Mouse (Mus musculus): ENCODE measurements around the gene Rdh12. TPM values are rescaled to one million over a fixed set of nuclear protein-coding genes. Genes with fewer than 3 reads are reported as not detected.

The Rdh12 gene
- polyA plus RNA-seq (2014; fragmentation: Nextera tagmentation; extraction: Ambion mirVana), result 0.88 and 1.5 TPM in 2 replicates

DNA sequence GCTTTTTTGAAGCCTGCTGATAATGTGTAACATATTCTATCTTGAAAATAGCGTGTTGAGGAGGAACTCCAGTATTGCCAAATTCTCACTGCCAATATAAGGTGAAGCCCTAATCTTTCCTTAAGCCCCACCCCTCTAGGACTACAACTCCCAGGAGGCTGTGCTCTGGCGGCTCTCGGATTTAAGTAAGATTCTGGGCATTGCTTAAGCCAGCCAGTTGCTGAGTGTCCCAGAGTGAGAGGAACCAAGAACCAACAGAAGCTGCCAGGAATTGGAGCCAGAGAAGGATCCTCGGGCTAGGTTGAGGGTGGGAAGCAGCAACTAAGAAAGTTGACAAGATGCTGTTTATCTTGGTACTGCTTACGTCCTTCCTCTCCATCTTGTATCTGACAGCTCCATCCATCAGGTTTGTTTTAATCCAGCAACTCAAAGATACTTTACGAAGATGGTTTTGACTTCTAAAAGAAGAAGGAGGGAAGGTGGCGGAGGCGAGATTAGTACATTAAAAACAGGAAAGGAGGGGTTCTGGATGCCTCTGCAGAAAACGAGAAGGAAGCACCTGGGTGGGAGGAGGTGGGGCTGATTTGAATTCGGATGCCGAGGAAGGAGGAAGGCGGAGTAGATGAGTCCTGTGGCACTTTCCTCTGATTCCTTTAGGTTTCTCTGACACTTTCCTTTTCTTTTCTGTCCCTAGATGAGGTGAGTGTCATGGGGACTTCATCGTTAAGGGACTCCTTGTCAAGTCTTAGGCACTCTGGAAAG lies at the start of gene Rdh12:
Rdh12 (plus strand) TSS at position 212 of the 762 bp plus-strand sequence.
- peak; percentile 51 for DNase-seq (ENCODE audit: low spot score)
- no peaks in the 10 kb centered on the region for H3K4me1 ChIP-seq (replicated peaks; ENCODE audit: control insufficient read depth, insufficient read depth, low read length)
- peak within 1 kb of the TSS; percentile 17; the same call in 1 of the 2 replicates for H3K9ac ChIP-seq (ENCODE audit: low read depth, low read length)
- no peaks in the 10 kb centered on the region for H3K9me3 ChIP-seq (ENCODE audit: control insufficient read depth, low read length)
- no peaks in the 10 kb centered on the region for H3K27me3 ChIP-seq (ENCODE audit: control insufficient read depth, insufficient read depth, low read length)
- 4% methylated on average over 13 of the region's 13 CpGs for WGBS
- no peak within 1 kb of the TSS for H3K27ac ChIP-seq (ENCODE audit: low read depth, low read length)
- peak within 1 kb of the TSS; percentile 50 for H3K4me2 ChIP-seq (replicated peaks; ENCODE audit: low read depth, low read length)
- no peaks in the 10 kb centered on the region for H3K36me3 ChIP-seq (ENCODE audit: control insufficient read depth, insufficient read depth, low read length)
- no peak for ATAC-seq (ENCODE audit: low FRiP score)
- peak within 1 kb of the TSS; percentile 29 for H3K4me3 ChIP-seq (ENCODE audit: low read depth, low read length)

DNA sequence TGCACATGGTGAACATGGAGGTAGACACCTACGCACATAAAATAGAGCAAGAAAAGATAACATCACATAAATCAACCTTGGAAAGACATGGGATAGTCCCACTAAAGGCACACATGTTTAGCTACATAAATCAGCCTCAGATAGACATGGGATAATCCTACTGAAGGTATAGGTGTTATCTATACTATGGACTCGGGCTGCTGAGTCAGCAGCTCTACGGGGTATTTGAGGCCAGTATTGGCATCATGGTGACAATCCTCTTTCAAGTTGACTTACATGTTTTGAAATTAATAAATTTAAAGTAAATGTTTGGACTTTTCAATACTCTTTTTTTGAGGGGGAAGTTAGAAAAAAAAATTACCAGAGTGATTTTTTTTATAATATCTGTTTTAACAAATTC lies 45.8 kb upstream of the Rdh12 start:
- 0 out of 2 replicates have a peak, but pooled peaks cover 6% of the 10 kb centered on the region for H3K36me3 ChIP-seq (ENCODE audit: control insufficient read depth, insufficient read depth, low read length)
- H3K9ac ChIP-seq (ENCODE audit: low read depth, low read length), result no peak overlapping the region
- H3K27me3 ChIP-seq (ENCODE audit: control insufficient read depth, insufficient read depth, low read length), result no peaks in the 10 kb centered on the region
- no peak overlapping the region for H3K4me2 ChIP-seq (replicated peaks; ENCODE audit: low read depth, low read length)
- no peak overlapping the region for H3K27ac ChIP-seq (ENCODE audit: low read depth, low read length)
- no peak overlapping the region for H3K4me3 ChIP-seq (ENCODE audit: low read depth, low read length)
- H3K9me3 ChIP-seq (ENCODE audit: control insufficient read depth, low read length), result no peaks in the 10 kb centered on the region
- 95% methylated on average over 3 of the region's 3 CpGs for WGBS
- DNase-seq (ENCODE audit: low spot score), result no peak
- H3K4me1 ChIP-seq (replicated peaks; ENCODE audit: control insufficient read depth, insufficient read depth, low read length), result no peaks in the 10 kb centered on the region
- no peak for ATAC-seq (ENCODE audit: low FRiP score)

DNA sequence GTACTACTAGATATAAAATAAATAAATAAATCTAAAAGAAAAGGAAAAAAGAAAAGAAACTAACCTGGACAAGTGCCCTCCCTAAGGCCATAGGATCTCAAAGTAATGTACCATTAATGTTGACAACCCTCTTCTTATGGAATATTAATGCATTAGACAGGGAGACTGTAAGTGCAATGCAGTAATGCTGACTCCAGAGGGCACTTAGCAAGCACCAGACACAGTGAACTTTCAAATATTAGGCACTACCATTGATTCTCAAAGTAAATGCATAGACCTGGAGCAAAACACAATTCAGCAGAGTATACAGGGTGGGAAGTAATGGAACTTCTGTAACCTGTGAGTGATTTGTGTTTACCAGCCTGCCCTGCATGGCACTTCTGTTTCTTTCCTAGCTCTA lies 39.5 kb upstream of the Rdh12 start:
- no peak overlapping the region for H3K27ac ChIP-seq (ENCODE audit: low read depth, low read length)
- ATAC-seq (ENCODE audit: low FRiP score) (no peak), DNase-seq (ENCODE audit: low spot score) (no peak)
- no peak overlapping the region for H3K4me3 ChIP-seq (ENCODE audit: low read depth, low read length)
- H3K36me3 ChIP-seq (ENCODE audit: control insufficient read depth, insufficient read depth, low read length), result no peaks in the 10 kb centered on the region
- 0 out of 2 replicates have a peak, but pooled peaks cover 2% of the 10 kb centered on the region for H3K4me1 ChIP-seq (replicated peaks; ENCODE audit: control insufficient read depth, insufficient read depth, low read length)
- H3K4me2 ChIP-seq (replicated peaks; ENCODE audit: low read depth, low read length), result no peak overlapping the region
- no peaks in the 10 kb centered on the region for H3K27me3 ChIP-seq (ENCODE audit: control insufficient read depth, insufficient read depth, low read length)
- no peaks in the 10 kb centered on the region for H3K9me3 ChIP-seq (ENCODE audit: control insufficient read depth, low read length)
- no peak overlapping the region for H3K9ac ChIP-seq (ENCODE audit: low read depth, low read length)

DNA sequence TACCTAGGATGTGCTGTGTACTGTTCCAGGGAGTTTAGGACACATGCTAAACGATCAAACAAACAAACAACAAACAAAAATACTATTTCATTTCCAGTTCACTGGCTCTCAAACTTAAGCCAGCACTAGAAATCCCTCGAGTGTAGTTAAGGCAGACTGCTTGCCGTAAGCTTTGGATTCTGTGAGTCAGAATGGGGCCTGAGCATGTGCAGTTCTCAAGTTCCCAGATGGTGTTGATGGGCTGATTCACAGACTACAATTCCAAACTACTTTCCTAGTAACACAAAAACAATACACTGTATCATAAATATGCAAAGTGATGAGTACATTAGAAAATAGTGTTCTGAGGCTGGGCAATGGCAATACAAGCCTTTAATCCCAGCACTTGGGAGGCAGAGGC lies 38.3 kb upstream of the Rdh12 start:
- no peak overlapping the region for H3K27ac ChIP-seq (ENCODE audit: low read depth, low read length)
- no peak for ATAC-seq (ENCODE audit: low FRiP score)
- H3K9me3 ChIP-seq (ENCODE audit: control insufficient read depth, low read length), result no peaks in the 10 kb centered on the region
- 85% methylated on average over 3 of the region's 3 CpGs for WGBS
- H3K4me2 ChIP-seq (replicated peaks; ENCODE audit: low read depth, low read length), result no peak overlapping the region
- H3K36me3 ChIP-seq (ENCODE audit: control insufficient read depth, insufficient read depth, low read length), result no peaks in the 10 kb centered on the region
- 0 out of 2 replicates have a peak, but pooled peaks cover 2% of the 10 kb centered on the region for H3K4me1 ChIP-seq (replicated peaks; ENCODE audit: control insufficient read depth, insufficient read depth, low read length)
- DNase-seq (ENCODE audit: low spot score), result no peak
- H3K9ac ChIP-seq (ENCODE audit: low read depth, low read length), result no peak overlapping the region
- no peak overlapping the region for H3K4me3 ChIP-seq (ENCODE audit: low read depth, low read length)
- no peaks in the 10 kb centered on the region for H3K27me3 ChIP-seq (ENCODE audit: control insufficient read depth, insufficient read depth, low read length)

DNA sequence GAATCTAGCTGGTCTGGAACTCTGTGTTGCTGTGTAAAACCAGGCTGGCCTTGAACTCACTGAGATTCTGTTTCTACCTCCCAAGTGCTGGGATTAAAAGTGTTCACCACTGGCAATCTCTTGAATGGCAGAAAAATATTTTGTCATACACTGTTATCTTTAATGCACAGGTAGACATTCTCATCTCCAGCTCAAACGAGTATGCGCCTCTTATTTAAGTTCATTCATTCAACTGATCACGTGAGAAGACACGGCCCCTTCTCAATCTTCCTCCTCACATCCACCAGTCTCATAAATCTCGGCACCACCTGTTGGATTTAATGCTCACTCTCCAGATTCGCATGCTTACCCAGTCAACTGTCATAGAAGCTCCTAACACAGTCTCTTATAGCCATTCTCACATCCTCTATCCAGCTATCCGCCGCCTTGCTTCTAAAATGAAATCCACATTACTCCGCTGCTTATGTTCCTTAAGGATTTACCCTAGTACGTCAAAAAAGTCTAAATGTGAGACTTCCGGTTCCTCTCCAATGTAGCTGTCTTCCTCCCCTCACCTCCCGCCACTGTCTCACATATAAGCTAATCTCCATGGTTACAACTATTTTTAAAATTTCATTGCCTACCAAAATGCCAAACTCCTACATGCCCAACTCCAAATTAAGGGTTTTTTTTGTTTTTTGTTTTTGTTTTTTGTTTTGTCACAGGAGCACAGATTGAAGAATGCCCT lies 37.3 kb upstream of the Rdh12 start:
- DNase-seq (ENCODE audit: low spot score) (peak; percentile 19), ATAC-seq (ENCODE audit: low FRiP score) (no peak)
- peak overlapping the region; percentile 57 for H3K4me2 ChIP-seq (replicated peaks; ENCODE audit: low read depth, low read length)
- no peaks in the 10 kb centered on the region for H3K9me3 ChIP-seq (ENCODE audit: control insufficient read depth, low read length)
- H3K4me1 ChIP-seq (replicated peaks; ENCODE audit: control insufficient read depth, insufficient read depth, low read length), result 0 out of 2 replicates have a peak, but pooled peaks cover 2% of the 10 kb centered on the region
- H3K36me3 ChIP-seq (ENCODE audit: control insufficient read depth, insufficient read depth, low read length), result no peaks in the 10 kb centered on the region
- H3K9ac ChIP-seq (ENCODE audit: low read depth, low read length), result peak overlapping the region; percentile 89
- 39% methylated on average over 12 of the region's 12 CpGs for WGBS
- peak overlapping the region; percentile 87; the same call in 1 of the 2 replicates for H3K27ac ChIP-seq (ENCODE audit: low read depth, low read length)
- no peaks in the 10 kb centered on the region for H3K27me3 ChIP-seq (ENCODE audit: control insufficient read depth, insufficient read depth, low read length)
- H3K4me3 ChIP-seq (ENCODE audit: low read depth, low read length), result peak overlapping the region; percentile 92

DNA sequence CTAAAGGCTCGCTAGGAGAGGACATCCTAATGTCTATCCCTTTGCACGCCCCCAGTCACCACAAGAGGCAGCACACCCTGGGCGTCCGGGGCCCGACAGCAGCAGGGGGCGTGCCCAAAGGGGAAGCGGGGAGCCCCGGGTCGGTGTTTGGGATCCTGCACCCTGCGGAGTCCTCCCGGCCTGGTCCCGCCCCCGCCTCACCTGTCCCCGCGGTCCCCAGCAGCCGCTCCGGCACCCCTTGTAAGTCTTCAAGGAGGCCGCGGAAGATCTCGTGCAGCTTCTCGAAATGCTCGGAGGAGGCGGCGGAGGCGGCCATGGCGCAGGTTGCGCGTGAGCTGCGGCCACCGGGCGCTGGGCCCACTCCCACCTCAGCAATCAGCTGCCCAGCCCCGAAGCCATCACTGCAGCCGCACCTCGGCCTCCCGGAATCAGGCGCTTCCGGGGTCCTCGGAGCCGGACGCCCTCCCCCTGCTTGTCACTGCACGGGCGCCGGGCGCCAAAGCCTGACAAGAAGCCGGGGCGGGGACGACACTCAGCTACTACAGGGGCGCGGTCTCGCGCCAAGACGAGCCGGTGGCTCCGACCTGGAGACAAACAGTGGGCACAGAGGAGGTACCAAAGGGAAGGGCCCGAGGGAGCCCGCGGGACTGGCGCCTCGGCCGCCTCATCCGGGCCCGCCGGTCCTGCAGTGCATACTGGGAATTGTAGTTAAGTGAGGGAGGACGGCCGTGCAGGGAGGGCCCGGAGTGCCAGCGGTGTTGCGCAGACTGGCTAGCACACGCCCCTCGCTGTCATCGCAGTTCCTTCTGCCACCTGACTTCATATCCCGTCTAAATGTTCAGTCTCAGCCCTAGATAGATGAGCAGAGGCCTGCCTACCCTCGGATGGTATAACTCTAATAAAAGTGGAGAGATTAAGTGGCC lies 36.4 kb upstream of the Rdh12 start, which contains the start of gene Vti1b:
Vti1b (minus strand) TSS at position 649 of the 923 bp plus-strand sequence.
- Histone ChIP-seq H3K36me3 (ENCODE audit: control insufficient read depth, insufficient read depth, low read length) (no peaks in the 10 kb centered on the region), H3K27me3 (ENCODE audit: control insufficient read depth, insufficient read depth, low read length) (no peaks in the 10 kb centered on the region), H3K4me3 (ENCODE audit: low read depth, low read length) (peak within 1 kb of the TSS; percentile 92), H3K4me2 (replicated peaks; ENCODE audit: low read depth, low read length) (peak within 1 kb of the TSS; percentile 57), H3K4me1 (replicated peaks; ENCODE audit: control insufficient read depth, insufficient read depth, low read length) (0 out of 2 replicates have a peak, but pooled peaks cover 2% of the 10 kb centered on the region), H3K27ac (ENCODE audit: low read depth, low read length) (peak within 1 kb of the TSS; percentile 87), H3K9me3 (ENCODE audit: control insufficient read depth, low read length) (no peaks in the 10 kb centered on the region), H3K9ac (ENCODE audit: low read depth, low read length) (peak within 1 kb of the TSS; percentile 89)
- DNase-seq (ENCODE audit: low spot score) (peak; percentile 89), ATAC-seq (ENCODE audit: low FRiP score) (peak; percentile 98)
- WGBS, result under 1% methylated on average over 70 of the region's 73 CpGs

DNA sequence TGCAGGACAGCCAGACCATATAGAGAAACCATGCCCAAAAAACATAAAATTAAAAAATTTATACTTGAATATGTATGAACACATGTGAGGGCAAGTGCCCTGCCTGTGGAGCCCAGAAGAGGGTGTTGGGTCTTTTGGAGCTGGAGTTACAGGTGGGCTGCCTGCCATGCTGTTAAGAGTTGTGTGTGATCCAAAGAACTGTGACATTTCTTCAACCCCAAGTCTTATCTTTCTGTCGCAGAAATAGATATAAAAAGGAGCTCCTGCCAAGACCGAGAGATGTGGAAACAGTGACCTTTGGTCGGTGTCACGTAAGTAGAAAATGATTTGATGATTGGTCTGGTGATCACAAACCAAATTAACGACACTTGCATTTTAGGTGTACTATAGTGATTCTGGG lies 35.0 kb upstream of the Rdh12 start:
- Histone ChIP-seq H3K27ac (ENCODE audit: low read depth, low read length) (no peak overlapping the region), H3K4me2 (replicated peaks; ENCODE audit: low read depth, low read length) (no peak overlapping the region), H3K9me3 (ENCODE audit: control insufficient read depth, low read length) (no peaks in the 10 kb centered on the region), H3K36me3 (ENCODE audit: control insufficient read depth, insufficient read depth, low read length) (no peaks in the 10 kb centered on the region), H3K9ac (ENCODE audit: low read depth, low read length) (no peak overlapping the region), H3K4me1 (replicated peaks; ENCODE audit: control insufficient read depth, insufficient read depth, low read length) (0 out of 2 replicates have a peak, but pooled peaks cover 2% of the 10 kb centered on the region), H3K4me3 (ENCODE audit: low read depth, low read length) (no peak overlapping the region), H3K27me3 (ENCODE audit: control insufficient read depth, insufficient read depth, low read length) (no peaks in the 10 kb centered on the region)
- DNase-seq (ENCODE audit: low spot score) (no peak), ATAC-seq (ENCODE audit: low FRiP score) (no peak)
- WGBS, result 86% methylated on average over 5 of the region's 5 CpGs

DNA sequence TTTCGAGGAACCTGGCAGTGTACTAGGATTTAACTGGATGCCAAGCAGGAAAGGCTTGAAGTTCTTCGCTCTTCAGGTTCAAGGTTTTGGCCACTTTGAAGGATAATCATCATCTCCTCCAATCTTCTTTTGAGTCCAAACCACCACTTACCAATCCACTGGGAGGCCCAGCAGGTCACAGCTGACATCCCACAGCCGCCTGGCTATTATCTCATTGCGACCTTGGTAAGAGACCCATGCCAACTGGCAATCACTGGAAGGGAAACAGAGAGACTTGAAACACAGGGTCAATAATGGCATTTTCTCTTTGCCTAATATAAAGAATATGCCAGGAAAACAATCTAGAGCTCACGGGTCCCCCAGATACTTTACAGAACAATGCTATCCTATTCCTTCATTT lies 32.7 kb upstream of the Rdh12 start:
- H3K9me3 ChIP-seq (ENCODE audit: control insufficient read depth, low read length), result no peaks in the 10 kb centered on the region
- H3K4me1 ChIP-seq (replicated peaks; ENCODE audit: control insufficient read depth, insufficient read depth, low read length), result 0 out of 2 replicates have a peak, but pooled peaks cover 2% of the 10 kb centered on the region
- H3K4me3 ChIP-seq (ENCODE audit: low read depth, low read length), result no peak overlapping the region
- no peak overlapping the region for H3K4me2 ChIP-seq (replicated peaks; ENCODE audit: low read depth, low read length)
- no peak overlapping the region for H3K27ac ChIP-seq (ENCODE audit: low read depth, low read length)
- 87% methylated on average over 5 of the region's 5 CpGs for WGBS
- ATAC-seq (ENCODE audit: low FRiP score), result no peak
- no peaks in the 10 kb centered on the region for H3K27me3 ChIP-seq (ENCODE audit: control insufficient read depth, insufficient read depth, low read length)
- no peaks in the 10 kb centered on the region for H3K36me3 ChIP-seq (ENCODE audit: control insufficient read depth, insufficient read depth, low read length)
- DNase-seq (ENCODE audit: low spot score), result no peak
- no peak overlapping the region for H3K9ac ChIP-seq (ENCODE audit: low read depth, low read length)
